Mouse (Mus musculus): ENCODE data around the gene Gm19426. TPM values are rescaled to one million over a fixed set of nuclear protein-coding genes. Genes with fewer than 3 reads are reported as not detected.

Gm19426 gene
- total and polyA plus RNA-seq, 3 experiments: not detected

DNA sequence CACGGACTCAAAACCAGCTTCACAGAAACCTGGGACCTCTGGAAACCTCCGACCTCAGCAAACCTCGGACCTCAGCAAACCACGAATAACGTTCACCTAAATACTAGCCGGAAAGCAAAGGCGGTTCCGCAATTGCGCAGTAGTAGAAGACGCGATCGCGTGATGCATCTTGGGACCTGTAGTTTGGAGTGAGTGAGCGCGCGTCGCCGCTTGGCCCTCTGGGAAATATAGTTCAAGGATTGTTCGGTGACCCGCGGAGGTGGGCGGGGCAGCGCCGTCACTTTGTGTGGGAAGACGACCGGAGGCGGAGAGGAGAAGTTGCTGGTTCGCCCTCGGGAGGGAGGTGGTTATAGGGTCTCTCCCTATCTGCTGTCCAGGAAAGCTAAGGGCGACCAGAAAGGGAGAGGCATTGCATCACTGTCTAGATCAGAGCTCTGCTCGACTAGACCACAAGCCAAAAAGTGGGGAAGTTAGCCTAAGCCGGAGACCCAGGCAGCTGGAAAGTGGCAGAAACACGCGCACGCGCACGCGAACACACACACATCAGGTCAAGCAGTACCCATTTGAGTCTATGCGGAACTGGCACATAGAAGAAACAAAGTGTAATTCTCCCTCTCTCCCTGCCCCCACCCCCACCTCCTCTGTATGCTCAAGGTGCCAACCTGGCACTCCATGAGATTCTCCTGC lies 16.1 kb downstream of the Gm19426 start, which contains the start of gene Clp1:
TSS of gene Clp1 (minus strand) at position 179 of the 687 bp plus-strand sequence.
- peaks cover 30% of the 10 kb centered on the region for H3K79me2 ChIP-seq (replicated peaks; ENCODE audit: control insufficient read depth, extremely low read depth, insufficient read depth, poor library complexity, severe bottlenecking)
- peak; percentile 100 for TF ChIP-seq HCFC1 (IDR thresholded peaks at IDR 0.05; ENCODE audit: low read depth, low read length)
- TF ChIP-seq USF1 (IDR thresholded peaks at IDR 0.05; ENCODE audit: low read depth, low read length): 0 out of 2 replicates have a peak, but pooled peaks have one; percentile 10
- TF ChIP-seq SIN3A (IDR thresholded peaks at IDR 0.05; ENCODE audit: low read length): peak; percentile 95
- TF ChIP-seq USF2 (conservative IDR thresholded peaks at IDR 0.05; ENCODE audit: low read depth, low read length): no peak
- TF ChIP-seq MAZ (IDR thresholded peaks at IDR 0.05; ENCODE audit: low read depth, low read length): peak; percentile 64; the same call in 1 of the 2 replicates
- peak; percentile 73; the same call in 1 of the 2 replicates for TF ChIP-seq MYC (IDR thresholded peaks at IDR 0.05; ENCODE audit: low read depth, low read length)
- TF ChIP-seq JUND (conservative IDR thresholded peaks at IDR 0.05; ENCODE audit: low read depth, low read length): no peak
- 0 out of 2 replicates have a peak, but pooled peaks have one; percentile 35 for TF ChIP-seq CHD1 (IDR thresholded peaks at IDR 0.05; ENCODE audit: low read depth, low read length)
- TF ChIP-seq ZMIZ1 (IDR thresholded peaks at IDR 0.05; ENCODE audit: low read depth, low read length): peak; percentile 85
- peak; percentile 98 for TF ChIP-seq POLR2A (IDR thresholded peaks at IDR 0.05; ENCODE audit: low read depth, low read length)
- TF ChIP-seq ELF1 (IDR thresholded peaks at IDR 0.05; ENCODE audit: low read depth, low read length): peak; percentile 99
- no peak for TF ChIP-seq UBTF (IDR thresholded peaks at IDR 0.05; ENCODE audit: low read depth, low read length)
- no peak for TF ChIP-seq CTCF (conservative IDR thresholded peaks at IDR 0.05 in 1 of 2, IDR thresholded peaks at IDR 0.05 in 1 of 2; ENCODE audit: low read depth in 2 of 2, low read length in 2 of 2)
- peak; percentile 82; the same call in 1 of the 2 replicates for TF ChIP-seq E2F4 (IDR thresholded peaks at IDR 0.05; ENCODE audit: insufficient replicate concordance, low read depth, low read length)
- TF ChIP-seq MAFK (IDR thresholded peaks at IDR 0.05; ENCODE audit: insufficient replicate concordance, low read length): no peak
- TF ChIP-seq BHLHE40 (IDR thresholded peaks at IDR 0.05; ENCODE audit: low read depth, low read length): peak; percentile 59
- TF ChIP-seq MEF2A (IDR thresholded peaks at IDR 0.05; ENCODE audit: borderline replicate concordance, low read depth, low read length): 0 out of 2 replicates have a peak, but pooled peaks have one; percentile 63
- TF ChIP-seq PAX5 (IDR thresholded peaks at IDR 0.05; ENCODE audit: low read length): no peak
- peak; percentile 71 for TF ChIP-seq MXI1 (IDR thresholded peaks at IDR 0.05; ENCODE audit: low read depth, low read length)
- peak; percentile 99 for TF ChIP-seq KAT2A (IDR thresholded peaks at IDR 0.05; ENCODE audit: insufficient replicate concordance, low read length)
- TF ChIP-seq MAX (IDR thresholded peaks at IDR 0.05; ENCODE audit: low read length): 0 out of 2 replicates have a peak, but pooled peaks have one; percentile 68
- peak; percentile 90 for TF ChIP-seq POLR2AphosphoS2 (IDR thresholded peaks at IDR 0.05; ENCODE audit: low read depth, low read length)
- TF ChIP-seq NELFE (IDR thresholded peaks at IDR 0.05; ENCODE audit: low read depth, low read length): peak; percentile 92
- TF ChIP-seq CHD2 (IDR thresholded peaks at IDR 0.05; ENCODE audit: low read length): peak; percentile 82
- no peak for TF ChIP-seq ZC3H11A (IDR thresholded peaks at IDR 0.05; ENCODE audit: low read depth, low read length)
- TF ChIP-seq TCF12 (IDR thresholded peaks at IDR 0.05; ENCODE audit: low read depth, low read length): peak; percentile 84
- TF ChIP-seq GABPA (IDR thresholded peaks at IDR 0.05; ENCODE audit: insufficient replicate concordance, low read depth, low read length): peak; percentile 78; the same call in 1 of the 2 replicates
- TF ChIP-seq TBP (conservative IDR thresholded peaks at IDR 0.05; ENCODE audit: low read depth, low read length): peak; percentile 89
- no peak; the same call in 1 of the 2 replicates for TF ChIP-seq EP300 (IDR thresholded peaks at IDR 0.05; ENCODE audit: low read length)
- TF ChIP-seq RCOR1 (conservative IDR thresholded peaks at IDR 0.05; ENCODE audit: low read depth, low read length): no peak
- TF ChIP-seq RAD21 (IDR thresholded peaks at IDR 0.05; ENCODE audit: low read depth, low read length): no peak
- peak; percentile 68 for TF ChIP-seq IRF4 (IDR thresholded peaks at IDR 0.05; ENCODE audit: low read depth, low read length)
- peak; percentile 14; the same call in 1 of the 2 replicates for TF ChIP-seq JUN (IDR thresholded peaks at IDR 0.05; ENCODE audit: insufficient read depth, low read depth, low read length)
- TF ChIP-seq ETS1 (conservative IDR thresholded peaks at IDR 0.05; ENCODE audit: low read depth, low read length): peak; percentile 41; the same call in 1 of the 2 replicates
- peak; percentile 48 for TF ChIP-seq ZNF384 (IDR thresholded peaks at IDR 0.05; ENCODE audit: low read depth, low read length)
- TF ChIP-seq SMC3 (IDR thresholded peaks at IDR 0.05; ENCODE audit: low read depth, low read length): no peak
- no peak for TF ChIP-seq ZKSCAN1 (IDR thresholded peaks at IDR 0.05; ENCODE audit: borderline replicate concordance, low read depth, low read length)
- peak; percentile 84 for TF ChIP-seq NRF1 (IDR thresholded peaks at IDR 0.05; ENCODE audit: low read depth, low read length)
- H3K36me3 ChIP-seq (replicated peaks in 1 of 2; ENCODE audit: control insufficient read depth in 1 of 2, insufficient read depth in 1 of 2, low read length in 1 of 2): peaks cover 16 to 31% of the 10 kb centered on the region in 2 experiments
- peak within 1 kb of the TSS; percentile 98 for H3K9ac ChIP-seq (ENCODE audit: insufficient read depth, low read depth)
- dilution Hi-C loops (cut with MboI; ENCODE audit: extremely low pct_ligation_motif_present, extremely low pct_unique_long_range_greater_than_20kb, low sequenced_read_pairs): no loop called here
- no peaks in the 10 kb centered on the region for H3K27me3 ChIP-seq (replicated peaks)
- peak within 1 kb of the TSS; percentile 69 to 93 (median 76) for H3K4me3 ChIP-seq (replicated peaks in 1 of 3; ENCODE audit: low read depth in 2 of 3, low read length in 2 of 3, poor library complexity in 1 of 3)
- in situ Hi-C loops (cut with MboI; ENCODE audit: low pct_ligation_motif_present, low pct_unique_long_range_greater_than_20kb, low sequenced_read_pairs): no loop called here
- peaks cover 8 to 33% of the 10 kb centered on the region in 2 experiments for H3K4me1 ChIP-seq (ENCODE audit: control insufficient read depth in 1 of 2, insufficient read depth in 2 of 2)
- DNase-seq (ENCODE audit: extremely low read depth): peak; percentile 99
- peak within 1 kb of the TSS; percentile 97 for H3K27ac ChIP-seq (ENCODE audit: insufficient read depth, low read depth)
- H3K4me2 ChIP-seq (ENCODE audit: insufficient read depth, low read depth, poor library complexity, severe bottlenecking): peak within 1 kb of the TSS; percentile 95
- no peaks in the 10 kb centered on the region for H3K9me3 ChIP-seq (replicated peaks; ENCODE audit: low read length)
